Mouse (Mus musculus) olfactory bulb, adult 2 months (tissue): ENCODE results near the gene BC049715.
"Not testable (repeated sequence)": the region's sequence is repeated elsewhere in the genome, so short reads cannot be mapped to it uniquely, and the experiment has no call there.

Experiments used
- CTCF ChIP-seq: fragments of 200-500 bp; IDR thresholded peaks from 2 replicates; pipeline ENCODE4 v1.5.1; 2012; ENCODE audit warnings: low read depth, mild to moderate bottlenecking, low read length, moderate library complexity; ENCODE audit not compliant: insufficient read depth
- POLR2A ChIP-seq: fragments of 200-500 bp; IDR thresholded peaks from 2 replicates; pipeline ENCODE4 v1.6.1; 2012; ENCODE audit warnings: mild to moderate bottlenecking, low read depth, low read length, moderate library complexity; ENCODE audit not compliant: insufficient read depth

DNA sequence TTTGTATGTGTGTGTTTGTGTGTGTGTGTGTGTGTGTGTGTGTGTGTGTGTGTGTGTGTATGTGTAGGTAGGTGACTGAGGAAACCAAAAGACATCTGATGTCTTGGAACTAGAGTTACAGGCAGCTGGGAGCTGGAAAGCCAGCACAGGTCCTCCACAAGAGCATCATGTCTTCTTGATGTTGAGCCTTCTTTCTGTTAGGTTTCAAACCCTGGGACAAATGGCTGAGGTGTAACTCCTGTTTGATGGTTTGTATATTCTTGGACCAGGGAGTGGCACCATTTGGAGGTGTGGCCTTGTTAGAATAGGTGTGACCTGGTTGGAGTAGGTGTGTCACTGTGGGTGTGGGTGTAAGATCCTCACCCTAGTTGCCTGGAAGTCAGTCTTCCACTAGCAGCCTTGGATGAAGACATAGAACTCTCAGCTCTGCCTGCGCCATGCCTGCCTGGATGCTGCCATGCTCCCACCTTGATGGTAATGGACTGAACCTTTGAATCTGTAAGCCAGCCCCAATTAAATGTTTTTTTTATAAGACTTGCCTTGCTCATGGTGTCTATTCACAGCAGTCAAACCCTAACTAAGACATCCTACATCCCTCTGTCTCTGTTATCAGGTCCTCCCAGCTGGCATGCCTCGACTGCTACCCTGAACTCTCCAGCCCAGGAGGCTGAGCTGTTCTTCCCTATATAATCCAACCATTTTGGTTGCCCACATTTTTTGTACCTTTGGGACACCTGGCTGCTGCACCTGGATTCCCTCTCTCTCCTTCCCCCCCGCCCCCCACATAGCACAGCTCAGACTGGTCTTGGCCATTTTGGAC is 29.3 kb upstream of the BC049715 start:
- not testable (repeated sequence) for TF ChIP-seq POLR2A, CTCF
